Mouse (Mus musculus) hematopoietic stem cell, adult 5-6 weeks (primary cell): ENCODE measurements around the gene Atcay. TPM values are rescaled to one million over a fixed set of nuclear protein-coding genes. Genes with fewer than 3 reads are reported as not detected.
"Not testable (repeated sequence)": the region's sequence is repeated elsewhere in the genome, so short reads cannot be mapped to it uniquely, and the experiment has no call there.

Experiments
- ATAC-seq, 2 experiments: fragments of 125-278 bp in 1 of 2; replicated peaks in 1 of 2; 2 replicates each; pipeline ENCODE4 v1.8.0; 2016 to 2017; ENCODE audit warnings: inconsistent platforms in 2 of 2, mild to moderate bottlenecking in 2 of 2, moderate number of reproducible peaks in 2 of 2, low read depth in 1 of 2, moderate TSS enrichment in 1 of 2; ENCODE audit not compliant: low FRiP score in 2 of 2, poor library complexity in 2 of 2, severe bottlenecking in 2 of 2, insufficient read depth in 1 of 2, low TSS enrichment in 1 of 2
- total RNA-seq: library from RNA; stranded (forward); fragments of 172-1452, 232-1000 nt; gene quantifications from 2 replicates; pipeline ENCODE4 v1.2.3, GENCODE M21; 2017

Gene Atcay
- total RNA-seq, 1 experiment from 2014 or later, result not detected

DNA sequence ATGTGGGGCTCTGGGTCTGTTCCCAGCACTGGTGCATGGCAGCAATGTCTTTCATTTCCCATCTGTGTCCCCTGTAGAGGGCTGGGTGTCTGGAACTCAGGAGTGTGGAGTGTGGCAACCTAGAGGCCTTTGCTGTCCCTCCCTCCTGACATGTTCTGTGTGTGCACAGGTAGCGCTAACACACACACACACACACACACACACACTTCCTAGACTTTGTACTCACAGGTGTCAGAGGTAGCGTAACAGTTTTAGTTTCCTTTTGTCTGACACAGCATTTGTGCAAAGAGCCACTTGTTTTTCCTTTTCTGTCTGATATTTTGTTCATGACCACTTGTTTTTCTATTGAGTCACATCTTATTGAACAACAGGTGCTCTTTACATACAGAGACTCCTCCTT is 17.2 kb upstream of the Atcay start:
- no peak for ATAC-seq

GRCm38 (mm10) chr10:81245166-81245565 is 14.5 kb upstream of the Atcay start:
- no peak for ATAC-seq

GRCm38 (mm10) chr10:81244595-81244994 is 14.0 kb upstream of the Atcay start:
- peak; percentile 86 to 95 for ATAC-seq

DNA sequence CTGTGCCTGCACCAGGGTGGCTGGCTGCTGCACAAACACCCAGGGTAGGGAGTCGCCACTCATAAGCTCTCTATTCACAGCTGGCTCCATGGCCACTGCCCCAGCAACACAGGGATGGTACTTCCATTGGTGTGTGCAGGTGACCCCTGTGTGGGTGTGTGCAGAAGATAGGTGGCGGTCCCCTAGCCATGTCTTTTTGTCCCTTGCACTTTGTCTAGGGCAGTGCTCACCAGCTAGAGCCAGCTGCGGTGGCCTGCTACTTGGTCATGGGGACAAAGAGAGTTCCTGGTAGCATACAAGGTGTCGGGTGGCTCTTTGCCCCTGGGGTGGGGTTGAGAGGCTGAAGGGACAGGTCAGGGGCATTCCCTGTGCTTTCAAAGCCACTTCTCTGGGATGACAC is 13.5 kb upstream of the Atcay start:
- no peak for ATAC-seq

DNA sequence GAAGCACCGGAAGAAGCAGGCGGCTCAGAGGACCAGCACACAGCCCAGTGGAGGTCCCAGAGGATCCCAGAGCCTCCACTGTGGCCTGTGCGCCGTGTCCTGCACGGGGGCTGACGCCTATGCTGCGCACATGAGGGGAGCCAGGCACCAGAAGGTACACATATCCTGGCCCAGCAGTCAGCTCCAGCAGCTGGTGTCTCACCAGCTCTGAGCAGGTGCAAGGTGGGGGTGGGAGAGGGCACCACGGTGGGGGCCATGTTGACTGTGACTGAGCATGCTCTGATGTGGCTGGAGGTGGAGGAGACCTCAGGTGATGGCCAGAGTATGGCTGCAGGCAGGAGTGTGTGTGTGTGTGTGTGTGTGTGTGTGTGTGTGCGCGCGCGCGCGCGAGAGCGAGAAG is 11.4 kb upstream of the Atcay start:
- ATAC-seq, result no peak

DNA sequence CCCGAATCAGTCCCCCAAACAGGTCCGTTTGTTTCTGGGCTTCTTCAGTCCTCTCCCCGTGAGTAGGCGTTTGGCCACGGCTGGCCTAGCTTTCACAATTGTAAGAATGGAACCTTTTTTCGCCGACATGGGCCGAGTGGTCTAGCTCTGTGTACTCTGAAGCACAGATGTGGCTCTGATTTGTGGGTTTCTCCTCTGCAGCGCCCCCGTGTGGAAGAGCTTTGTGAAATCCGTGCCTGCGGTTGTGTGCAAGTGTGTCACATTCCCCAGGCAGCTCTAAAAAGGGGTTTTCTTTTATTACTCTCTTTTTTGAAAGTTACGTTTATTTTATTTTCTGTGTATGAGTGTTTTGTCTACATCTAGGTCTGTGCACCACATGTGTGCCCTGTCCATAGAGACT is 10.2 kb upstream of the Atcay start:
- ATAC-seq, result no peak; a peak in 1 of 4 replicates

DNA sequence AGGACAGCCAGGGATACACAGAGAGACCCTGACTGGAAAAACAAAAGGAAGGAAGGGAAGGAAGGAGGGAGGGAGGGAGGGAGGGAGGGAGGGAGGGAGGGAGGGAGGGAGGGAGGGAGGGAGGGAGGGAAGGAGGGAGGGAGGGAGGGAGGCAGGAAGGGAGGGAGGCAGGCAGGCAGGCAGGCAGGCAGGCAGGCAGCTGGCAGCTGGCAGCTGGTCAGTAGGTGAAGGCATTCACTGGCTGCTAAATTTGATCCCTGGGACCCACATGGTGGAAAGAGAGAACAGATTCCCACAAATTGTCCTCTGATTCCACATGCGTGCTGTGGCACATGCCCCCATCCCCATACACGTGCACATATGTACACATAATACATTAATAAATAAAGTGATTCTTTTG is 8.0 kb upstream of the Atcay start:
- no peak for ATAC-seq

DNA sequence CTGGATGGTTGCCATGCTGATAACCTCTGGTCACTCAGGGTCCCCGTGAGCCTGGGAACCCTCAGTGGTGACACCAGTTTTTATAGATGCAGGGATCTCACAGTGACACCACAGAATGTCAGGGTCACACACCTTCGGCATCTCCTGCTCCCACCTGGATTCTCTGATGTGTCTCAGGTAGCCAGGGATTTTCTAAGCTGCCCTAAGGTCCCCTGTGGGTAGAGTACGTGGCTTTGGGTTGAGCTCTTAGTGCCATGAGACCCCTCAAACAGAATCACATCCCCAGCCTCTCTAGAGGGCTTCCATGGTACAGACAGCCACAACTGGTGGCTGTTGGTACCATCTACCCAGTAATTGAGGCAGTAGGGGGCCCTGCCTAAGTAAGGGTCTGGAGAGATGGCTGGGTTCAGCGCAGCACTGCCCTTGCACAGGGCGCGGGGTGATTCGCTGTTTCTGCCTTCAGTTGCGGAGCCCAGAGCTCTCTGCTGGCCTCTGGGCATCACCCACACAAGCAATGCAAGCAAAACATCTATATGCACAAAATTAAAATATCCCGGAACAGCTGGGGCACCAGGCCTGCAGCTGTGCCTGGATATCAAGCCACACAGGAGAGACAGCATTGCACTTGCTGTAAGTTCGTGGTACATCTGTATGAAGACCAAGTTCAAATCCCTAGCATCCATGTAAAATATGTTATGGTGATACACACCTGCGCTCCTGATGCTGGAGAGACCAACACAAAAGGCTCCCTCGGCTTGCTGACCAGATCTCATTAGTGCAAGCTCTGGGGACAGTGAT is 6.0 kb upstream of the Atcay start:
- ATAC-seq, result no peak

DNA sequence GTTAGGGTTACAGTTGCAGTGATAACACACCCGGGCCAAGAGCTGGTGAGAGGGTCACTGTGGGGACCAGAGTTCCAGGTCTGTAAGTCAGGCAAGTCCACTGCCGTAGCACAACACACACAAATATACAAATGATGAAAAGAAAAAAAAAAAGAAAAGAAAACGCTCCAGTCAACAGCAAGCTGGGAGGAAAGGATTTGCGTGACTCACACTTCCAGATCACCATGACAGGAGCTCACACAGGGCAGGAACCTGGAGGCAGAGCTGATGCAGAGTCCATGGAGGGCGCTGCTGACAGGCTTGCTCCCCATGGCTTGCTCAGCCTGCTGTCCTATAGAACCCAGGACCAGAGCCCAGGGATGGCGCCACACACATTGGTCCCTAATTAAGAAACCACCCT is 3.6 kb upstream of the Atcay start:
- ATAC-seq, result no peak

GRCm38 (mm10) chr10:81233226-81233585 is 2.6 kb upstream of the Atcay start:
- ATAC-seq, result 0 out of 4 replicates have a peak, but pooled peaks of 1 of the 2 experiments have one; percentile 4

DNA sequence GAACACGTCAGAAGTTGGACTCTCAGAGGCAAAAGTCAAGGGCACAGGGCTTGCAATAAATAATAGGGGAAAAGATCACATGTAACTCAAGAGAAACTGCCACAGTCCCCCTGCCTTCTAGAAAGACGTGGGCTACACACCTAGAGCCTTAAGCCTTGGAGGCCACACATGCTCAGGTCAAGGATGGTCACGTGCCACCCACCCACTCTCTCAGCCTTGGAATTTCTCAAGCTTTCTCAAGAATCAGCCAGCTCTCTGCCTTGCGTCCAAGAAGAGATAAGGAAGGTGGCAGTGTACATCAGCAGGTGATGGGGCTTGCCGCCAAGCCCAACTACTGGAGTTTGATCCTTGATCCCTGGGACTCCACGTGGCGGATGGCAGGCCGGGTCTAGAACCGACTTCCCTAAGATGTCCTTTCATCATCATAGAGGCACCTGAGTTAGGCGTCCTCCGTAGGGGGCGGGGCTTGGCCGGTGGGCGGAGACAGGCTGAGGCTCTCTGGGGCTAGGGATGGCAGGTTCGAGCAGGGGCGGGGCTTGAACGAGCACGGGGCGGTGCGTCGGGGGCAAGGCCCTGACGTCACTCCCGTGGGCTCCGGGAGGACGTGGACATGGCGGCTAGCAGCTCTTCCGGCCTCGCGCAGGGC is 2.1 kb upstream of the Atcay start, which contains the start of gene Zfr2:
Zfr2 (plus strand) TSS at position 576 of the 646 bp plus-strand sequence.
- peak; percentile 89 to 94 for ATAC-seq

DNA sequence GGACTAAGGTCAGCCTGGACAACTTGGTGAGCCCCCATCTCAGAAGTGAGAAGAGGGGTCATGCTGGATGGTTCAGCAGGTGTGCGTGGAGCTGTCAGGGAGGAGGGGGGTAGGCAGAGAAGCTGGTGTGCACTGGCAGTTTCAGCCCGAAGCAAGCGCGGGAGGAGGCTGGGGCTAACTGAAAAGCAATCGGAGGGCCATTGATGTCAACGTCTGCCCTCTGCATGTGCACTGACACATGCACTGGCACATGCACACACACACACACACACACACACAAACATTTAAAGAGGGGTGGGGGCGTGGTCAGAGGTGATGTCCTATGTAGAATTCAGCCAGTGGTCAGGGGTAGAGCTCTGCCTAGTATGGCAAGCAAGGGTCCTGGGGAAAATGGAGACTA is 803 bp upstream of the Atcay start:
- ATAC-seq, result no peak

DNA sequence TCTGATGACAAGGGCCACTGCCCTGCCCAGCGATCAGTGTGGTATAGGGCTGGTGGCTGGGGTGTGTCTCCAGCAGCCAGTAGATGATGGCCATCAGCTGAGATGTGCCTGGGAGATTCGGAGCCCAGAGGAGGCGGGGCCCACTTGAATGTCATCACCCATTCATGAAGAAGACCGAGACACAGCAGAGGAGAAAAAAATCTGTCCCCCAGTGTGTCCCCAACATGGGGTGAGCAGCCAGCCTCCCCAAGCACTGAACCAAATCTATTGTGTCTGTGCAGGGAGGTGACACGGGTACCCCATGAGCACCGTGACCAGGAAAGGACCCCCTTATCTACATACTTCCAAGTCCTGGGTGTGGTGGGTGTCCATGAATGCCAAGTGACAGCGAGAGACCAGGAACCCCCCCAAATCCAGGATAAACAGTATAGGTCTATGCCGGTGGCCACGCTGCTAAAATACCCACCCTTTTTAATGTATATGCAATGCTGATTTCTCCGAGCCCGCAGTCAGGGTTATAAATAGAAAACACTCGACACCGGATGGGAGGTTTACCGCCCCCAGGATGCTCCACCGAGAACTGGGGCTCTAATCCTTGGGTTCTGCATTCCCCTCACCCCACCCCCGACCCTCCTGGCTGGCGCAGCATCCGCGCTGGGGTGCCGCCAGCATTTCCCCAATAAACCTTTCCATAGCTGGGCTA is 747 bp downstream of the Atcay start:
- no peak for ATAC-seq

GRCm38 (mm10) chr10:81223731-81224130 is 6.9 kb downstream of the Atcay start:
- not testable (repeated sequence) for ATAC-seq

DNA sequence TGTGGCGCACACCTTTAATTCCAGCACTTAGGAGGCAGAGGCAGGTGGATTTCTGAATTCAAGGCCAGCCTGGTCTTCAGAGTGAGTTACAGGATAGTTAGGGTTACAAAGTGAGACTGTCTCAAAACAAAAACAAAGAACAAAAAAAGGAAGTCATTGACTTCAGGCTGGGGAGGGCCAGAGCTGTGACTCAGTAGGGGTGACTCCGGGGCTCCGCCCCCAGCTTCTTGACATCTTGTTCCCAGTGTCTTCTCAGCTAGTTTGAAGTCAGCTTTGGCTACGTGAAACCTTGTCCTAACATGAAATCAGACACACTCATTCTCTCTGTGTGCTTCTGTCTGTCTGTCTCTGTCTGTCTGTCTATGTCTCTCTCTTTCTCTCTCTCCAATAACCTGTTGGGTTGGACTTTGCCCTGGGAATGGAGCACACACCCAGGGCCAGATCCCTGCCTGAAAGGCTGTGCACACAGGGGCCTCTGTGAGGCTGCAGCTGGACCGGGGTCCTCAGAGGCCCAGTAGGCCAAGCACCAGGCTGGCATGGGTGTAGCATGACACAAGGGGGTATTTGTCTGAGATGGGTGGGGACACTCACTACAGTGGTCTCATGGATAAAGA is 9.1 kb downstream of the Atcay start:
- peak; percentile 49 to 69 for ATAC-seq

DNA sequence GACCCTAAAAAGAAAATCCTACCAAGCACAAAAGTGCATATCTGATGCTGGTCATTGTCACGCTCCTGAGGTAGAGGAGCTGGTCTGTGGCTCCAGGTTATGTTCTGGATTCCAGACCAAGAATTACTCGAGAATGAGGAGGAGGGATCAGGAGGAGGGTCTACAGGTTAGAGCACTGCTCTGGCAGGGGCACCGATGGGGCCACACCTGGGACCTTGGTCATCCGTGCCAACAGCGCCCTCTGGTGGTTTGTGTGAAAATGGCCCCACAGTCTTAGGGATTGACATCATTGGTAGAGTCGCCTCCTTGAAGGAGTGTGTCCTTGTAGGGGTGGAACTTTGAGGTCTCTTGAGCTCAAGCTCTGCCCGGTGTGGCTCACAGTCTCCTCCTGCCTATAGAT is 12.7 kb downstream of the Atcay start:
- peak; percentile 53 to 79; a peak in 3 of 4 replicates for ATAC-seq

DNA sequence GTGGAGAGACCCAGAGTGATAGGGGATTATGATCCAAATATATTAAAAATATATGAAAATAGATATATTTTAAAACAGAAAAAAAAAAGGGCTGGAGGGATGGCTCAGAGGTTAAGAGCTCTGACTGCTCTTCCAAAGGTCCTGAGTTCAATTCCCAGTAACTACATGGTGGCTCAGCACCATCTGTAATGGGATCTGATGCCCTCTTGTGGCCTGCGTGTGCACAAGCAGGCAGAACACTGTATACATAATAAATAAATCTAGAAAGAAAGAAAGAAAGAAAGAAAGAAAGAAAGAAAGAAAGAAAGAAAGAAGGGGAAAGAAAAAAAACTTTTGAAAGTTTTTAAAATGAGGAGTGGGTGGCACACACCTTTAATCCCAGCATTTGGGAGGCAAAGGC is 13.4 kb downstream of the Atcay start:
- ATAC-seq, result not testable (repeated sequence)

GRCm38 (mm10) chr10:81216810-81217209 is 13.8 kb downstream of the Atcay start:
- ATAC-seq, result no peak
